Mouse (Mus musculus) forebrain, embryonic 11.5 days (tissue): ENCODE results near the gene Memo1. TPM values are rescaled to one million over a fixed set of nuclear protein-coding genes. Genes with fewer than 3 reads are reported as not detected.
"Not testable (repeated sequence)": the region's sequence is repeated elsewhere in the genome, so short reads cannot be mapped to it uniquely, and the experiment has no call there.

Experiments used
- ATAC-seq: fragments of 200-750 bp; cut with Nextera tagmentation; replicated peaks from 2 replicates; pipeline ENCODE4 v1.8.0; 2017; ENCODE audit warnings: moderate TSS enrichment; ENCODE audit not compliant: low FRiP score
- DNase-seq: peaks from one replicate; pipeline ENCODE4 v3.0.0-alpha.2; 2017; ENCODE audit warnings: low spot score
- H3K27ac ChIP-seq: fragments of 300-500 bp; sonication (generic); 2 replicates; pipeline ENCODE4 v1.5.1; 2014; ENCODE audit warnings: low read depth, low read length
- H3K27me3 ChIP-seq: fragments of 300-500 bp; sonication (generic); 2 replicates; pipeline ENCODE4 v1.6.1; 2014; ENCODE audit warnings: mild to moderate bottlenecking, low read length, mixed read lengths; ENCODE audit not compliant: control insufficient read depth, insufficient read depth
- H3K36me3 ChIP-seq: fragments of 300-500 bp; sonication (generic); 2 replicates; pipeline ENCODE4 v1.6.1; 2014; ENCODE audit warnings: mild to moderate bottlenecking, low read length, moderate library complexity, mixed read lengths; ENCODE audit not compliant: control insufficient read depth, insufficient read depth
- H3K4me1 ChIP-seq: fragments of 300-500 bp; sonication (generic); replicated peaks from 2 replicates; pipeline ENCODE4 v1.6.1; 2014; ENCODE audit warnings: low read length, mixed read lengths; ENCODE audit not compliant: control insufficient read depth, insufficient read depth
- H3K4me2 ChIP-seq: fragments of 300-500 bp; sonication (generic); 2 replicates; pipeline ENCODE4 v1.6.1; 2014; ENCODE audit warnings: low read depth, mild to moderate bottlenecking, low read length, moderate library complexity, mixed read lengths; ENCODE audit not compliant: severe bottlenecking
- H3K4me3 ChIP-seq: fragments of 300-500 bp; sonication (generic); 2 replicates; pipeline ENCODE4 v1.5.1; 2014; ENCODE audit warnings: low read depth, low read length
- H3K9ac ChIP-seq: fragments of 300-500 bp; sonication (generic); 2 replicates; pipeline ENCODE4 v1.6.1; 2014; ENCODE audit warnings: low read length
- H3K9me3 ChIP-seq: fragments of 300-500 bp; sonication (generic); 2 replicates; pipeline ENCODE4 v1.6.1; 2016; ENCODE audit warnings: low read length, mixed read lengths; ENCODE audit not compliant: control insufficient read depth
- whole genome bisulfite sequencing: fragments of 180-500 bp; shearing (Covaris S2); extraction: QIAGEN DNeasy Blood & Tissue Kit; methylation state at CpG from one replicate; pipeline ENCODE4 v1.1.7; 2014; 5-methylcytosine and 5-hydroxymethylcytosine counted together
- polyA plus RNA-seq: library from polyadenylated mRNA; unstranded; fragments of >200 nt; fragmentation: Nextera tagmentation; extraction: Ambion mirVana; gene quantifications from 2 replicates; pipeline ENCODE4 v1.2.1, GENCODE M21; 2014

The Memo1 gene
- 77.9 and 83.7 TPM in 2 replicates for polyA plus RNA-seq

DNA sequence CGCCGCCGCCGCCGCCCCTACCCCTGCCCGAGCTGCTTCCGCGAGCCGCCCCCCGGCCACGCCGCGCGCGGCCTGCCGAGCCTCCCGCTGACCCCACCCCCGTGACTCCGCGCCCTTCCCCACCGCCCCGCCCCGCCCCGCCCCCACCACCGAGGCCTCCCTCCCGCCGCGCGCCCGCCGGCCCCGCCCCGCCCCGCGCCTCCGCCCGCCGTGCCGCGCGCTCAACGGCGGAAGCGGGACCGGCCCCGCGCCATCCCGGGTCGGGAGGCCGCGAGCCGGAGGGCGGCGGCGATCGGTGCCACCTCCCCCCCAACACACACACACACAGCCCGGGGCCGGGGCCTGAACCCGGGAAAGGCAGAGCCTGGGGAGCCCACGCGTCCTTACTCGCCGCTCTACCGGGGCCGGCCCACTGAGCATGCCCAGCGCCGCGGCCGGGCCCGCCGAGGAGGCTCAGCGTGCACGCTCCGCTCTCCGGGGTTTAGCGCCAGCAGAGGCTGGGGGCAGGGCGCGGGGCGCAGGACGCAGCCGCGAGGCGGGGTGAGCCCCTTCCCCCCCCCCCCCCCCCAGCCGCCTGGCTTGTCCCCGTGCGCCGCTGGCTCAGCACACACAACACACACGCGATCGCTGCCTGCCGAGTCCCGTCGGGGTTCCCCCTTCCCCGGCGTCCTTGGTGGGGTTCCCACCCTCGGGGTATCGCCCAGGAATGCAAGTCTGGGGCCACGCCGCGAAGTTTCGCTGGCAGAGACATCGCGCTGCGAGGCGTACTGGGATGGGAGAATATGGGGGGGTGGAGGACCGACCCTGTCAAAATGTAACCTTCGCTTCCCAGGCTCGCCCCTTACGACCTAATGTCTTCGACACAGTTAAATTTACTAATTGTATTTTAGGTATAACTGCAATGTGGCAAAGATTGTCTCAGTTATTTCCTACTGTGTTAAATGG is at the start of gene Memo1:
Memo1 (minus strand) TSS at position 496 of the 945 bp plus-strand sequence.
- Histone ChIP-seq H3K27ac (peak within 1 kb of the TSS; percentile 95), H3K9me3 (no peaks in the 10 kb centered on the region), H3K4me1 (0 out of 2 replicates have a peak, but pooled peaks cover 2% of the 10 kb centered on the region), H3K36me3 (no peaks in the 10 kb centered on the region), H3K4me2 (peak within 1 kb of the TSS; percentile 79), H3K9ac (peak within 1 kb of the TSS; percentile 97), H3K27me3 (no peaks in the 10 kb centered on the region), H3K4me3 (peak within 1 kb of the TSS; percentile 96)
- peak; percentile 90 for ATAC-seq
- peak; percentile 92 for DNase-seq
- WGBS: under 1% methylated on average over 70 of the region's 110 CpGs

DNA sequence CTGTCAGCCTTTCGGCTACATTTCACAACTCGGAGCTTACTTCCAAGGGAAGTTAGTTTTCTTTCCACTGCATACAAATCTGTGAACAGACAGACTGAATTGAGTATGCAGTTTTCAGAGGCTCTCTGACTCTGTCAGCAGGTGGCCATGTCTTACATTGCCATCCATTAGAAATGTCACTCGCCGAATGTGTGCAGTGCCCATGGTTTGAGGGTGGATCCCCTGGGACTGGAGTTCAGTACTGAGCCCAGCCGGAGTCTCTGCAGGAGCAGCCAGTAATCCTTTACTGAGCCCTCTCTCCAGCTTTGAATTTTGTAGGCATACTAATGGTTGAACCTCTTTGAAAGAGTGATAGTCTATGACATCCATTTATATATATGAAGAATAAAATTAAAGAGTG is 45.8 kb upstream of the Memo1 start:
- Histone ChIP-seq H3K27ac (no peak overlapping the region), H3K27me3 (no peaks in the 10 kb centered on the region), H3K4me1 (peaks cover 6% of the 10 kb centered on the region), H3K9me3 (no peaks in the 10 kb centered on the region), H3K36me3 (no peaks in the 10 kb centered on the region; the same call in 1 of the 2 replicates), H3K4me3 (no peak overlapping the region), H3K9ac (no peak overlapping the region), H3K4me2 (peak overlapping the region; percentile 27; the same call in 1 of the 2 replicates)
- ATAC-seq (no peak), DNase-seq (no peak)
- 67% methylated on average over 5 of the region's 5 CpGs for WGBS

DNA sequence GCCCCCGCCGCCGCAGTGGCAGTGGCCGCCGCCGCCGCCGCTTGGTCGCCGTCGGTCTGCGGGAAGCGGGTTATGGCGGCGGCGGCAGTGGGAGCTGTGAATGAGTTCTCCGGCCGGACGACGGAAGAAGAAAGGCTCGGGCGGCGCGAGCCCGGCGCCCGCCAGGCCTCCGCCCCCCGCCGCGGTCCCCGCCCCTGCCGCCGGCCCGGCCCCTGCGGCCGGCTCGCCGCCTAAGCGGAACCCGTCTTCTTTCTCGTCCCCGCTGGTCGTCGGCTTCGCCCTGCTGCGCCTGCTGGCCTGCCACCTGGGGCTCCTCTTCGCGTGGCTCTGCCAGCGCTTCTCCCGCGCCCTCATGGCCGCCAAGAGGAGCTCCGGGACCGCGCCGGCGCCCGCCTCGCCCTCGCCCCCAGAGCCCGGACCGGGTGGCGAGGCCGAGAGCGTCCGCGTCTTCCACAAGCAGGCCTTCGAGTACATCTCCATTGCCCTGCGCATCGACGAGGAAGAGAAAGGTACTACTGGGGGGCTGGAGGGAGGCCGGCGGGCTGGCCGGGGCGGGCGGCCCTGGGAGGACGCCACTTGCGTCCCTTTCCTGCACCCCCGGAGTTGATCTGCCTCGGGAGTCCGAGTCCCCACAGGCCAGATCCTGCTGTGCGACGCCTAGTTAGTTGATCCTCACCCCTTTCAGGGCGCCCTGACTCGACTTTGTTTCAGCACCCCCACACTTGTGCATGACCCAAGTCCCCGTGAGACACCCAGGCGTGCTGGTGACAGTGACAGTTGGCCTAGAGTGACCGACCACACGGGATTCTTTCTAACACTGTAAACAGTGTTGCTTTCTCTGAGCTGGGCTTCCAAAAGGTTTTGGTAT is 43.9 kb upstream of the Memo1 start, which contains the start of gene Spast:
Spast (plus strand) TSS at position 51 of the 868 bp plus-strand sequence.
- ATAC-seq (peak; percentile 79), DNase-seq (peak; percentile 84)
- Histone ChIP-seq H3K9ac (peak within 1 kb of the TSS; percentile 74), H3K27ac (peak within 1 kb of the TSS; percentile 87), H3K4me1 (peaks cover 6% of the 10 kb centered on the region), H3K9me3 (no peaks in the 10 kb centered on the region), H3K27me3 (no peaks in the 10 kb centered on the region), H3K4me2 (peak within 1 kb of the TSS; percentile 77), H3K4me3 (peak within 1 kb of the TSS; percentile 70), H3K36me3 (no peaks in the 10 kb centered on the region)
- under 1% methylated on average over 73 of the region's 90 CpGs for WGBS

DNA sequence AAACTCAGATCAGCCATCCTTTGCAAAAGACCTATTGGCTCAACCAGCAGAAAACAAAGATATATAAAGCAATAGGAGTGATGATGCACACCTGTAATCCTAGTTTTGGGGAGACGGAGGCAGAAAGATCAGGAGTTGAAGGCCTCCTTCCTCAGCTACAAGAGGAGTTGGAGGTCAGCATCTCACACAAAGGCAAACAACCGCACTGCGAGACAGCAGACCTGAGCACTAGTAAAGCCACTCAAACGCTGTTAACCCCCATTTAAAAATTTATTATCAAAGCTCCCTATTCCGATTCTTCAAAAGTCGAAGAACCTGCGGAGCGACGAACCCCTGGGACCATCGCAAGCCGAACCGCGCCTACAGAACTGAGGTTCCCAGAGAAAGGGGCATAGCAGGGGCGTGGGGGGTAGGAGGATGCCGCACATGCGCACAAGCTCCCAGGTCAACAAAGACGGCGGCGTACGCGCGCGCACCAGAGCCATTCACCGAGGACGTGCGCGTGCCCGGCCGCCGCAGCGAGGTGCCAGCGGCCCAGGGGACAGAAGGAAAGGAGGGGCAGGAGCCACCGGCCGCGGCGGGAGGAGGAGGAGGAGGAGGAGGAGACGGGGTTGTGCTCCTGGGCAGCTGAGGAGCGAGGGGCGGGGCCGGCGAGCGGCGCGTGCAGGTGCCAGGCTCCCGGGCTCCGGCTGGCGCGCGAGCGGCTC is 43.1 kb upstream of the Memo1 start:
- DNase-seq (peak; percentile 99), ATAC-seq (peak; percentile 96)
- Histone ChIP-seq H3K9ac (peak overlapping the region; percentile 74), H3K36me3 (no peaks in the 10 kb centered on the region), H3K4me3 (peak overlapping the region; percentile 70), H3K9me3 (no peaks in the 10 kb centered on the region), H3K4me2 (peak overlapping the region; percentile 77), H3K4me1 (peaks cover 6% of the 10 kb centered on the region), H3K27ac (peak overlapping the region; percentile 87), H3K27me3 (no peaks in the 10 kb centered on the region)
- 0% methylated on average over 37 of the region's 50 CpGs for WGBS

DNA sequence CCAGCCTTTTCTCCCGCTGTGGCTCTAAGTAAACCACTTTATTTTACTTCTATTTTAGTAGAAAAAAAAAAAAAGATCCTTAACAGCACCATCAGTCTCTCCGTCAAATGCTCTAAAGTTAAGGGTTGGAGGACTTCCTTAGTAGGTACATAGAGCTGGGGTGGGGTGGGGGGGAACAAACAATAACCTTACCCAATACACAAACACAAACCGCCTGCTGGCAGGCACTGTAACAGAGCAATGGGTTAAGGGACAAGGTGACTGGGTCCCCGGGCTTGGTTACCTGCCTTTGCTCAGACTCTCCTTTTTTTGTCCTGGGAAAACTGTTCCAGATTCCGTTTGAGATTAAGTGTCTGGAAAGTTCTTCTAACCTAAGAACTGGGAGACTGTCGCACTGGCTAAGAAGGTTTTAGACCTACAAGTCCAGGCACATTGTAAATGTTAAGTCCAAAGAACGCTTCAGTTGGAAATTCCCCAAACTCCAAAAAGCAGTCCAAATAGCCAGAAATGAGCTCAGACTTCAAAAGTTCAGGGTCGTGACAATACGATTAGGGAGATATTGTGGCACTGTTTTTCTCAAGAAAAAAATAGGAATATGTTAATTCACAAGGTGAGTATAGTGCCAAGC is 35.8 kb upstream of the Memo1 start:
- H3K4me3 ChIP-seq: no peak overlapping the region
- ATAC-seq: no peak
- 84% methylated on average over 9 of the region's 9 CpGs for WGBS

DNA sequence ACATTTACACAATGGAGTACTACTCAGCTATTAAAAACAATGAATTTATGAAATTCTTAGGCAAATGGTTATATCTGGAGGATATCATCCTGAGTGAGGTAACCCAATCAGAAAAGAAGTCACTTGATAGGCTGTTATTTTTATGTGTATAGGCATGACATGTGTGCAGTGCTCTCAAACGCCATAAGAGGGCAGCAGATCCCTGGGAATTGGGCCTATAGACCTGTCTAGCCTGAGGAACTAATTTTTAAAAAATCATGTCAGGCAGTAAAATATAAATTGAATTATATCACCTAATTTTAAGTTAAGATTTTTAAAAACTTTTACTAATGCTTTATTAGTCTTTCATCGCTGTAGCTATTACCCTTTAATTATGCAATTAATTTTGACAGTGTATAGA is 32.8 kb upstream of the Memo1 start:
- not testable (repeated sequence) for H3K36me3 ChIP-seq, H3K9ac ChIP-seq, H3K4me1 ChIP-seq, ATAC-seq, H3K4me3 ChIP-seq, H3K27me3 ChIP-seq, H3K27ac ChIP-seq, H3K9me3 ChIP-seq, H3K4me2 ChIP-seq
- 42% methylated on average over 2 of the region's 2 CpGs for WGBS
- DNase-seq: peak; percentile 62

More for the DNA sequence above, 35.8 kb upstream of the Memo1 start:
- no peaks in the 10 kb centered on the region for H3K27me3 ChIP-seq
- no peak overlapping the region for H3K27ac ChIP-seq
- H3K36me3 ChIP-seq: no peaks in the 10 kb centered on the region
- H3K4me2 ChIP-seq: no peak overlapping the region
- H3K4me1 ChIP-seq: no peaks in the 10 kb centered on the region
- no peaks in the 10 kb centered on the region for H3K9me3 ChIP-seq
- DNase-seq: no peak
- H3K9ac ChIP-seq: no peak overlapping the region

DNA sequence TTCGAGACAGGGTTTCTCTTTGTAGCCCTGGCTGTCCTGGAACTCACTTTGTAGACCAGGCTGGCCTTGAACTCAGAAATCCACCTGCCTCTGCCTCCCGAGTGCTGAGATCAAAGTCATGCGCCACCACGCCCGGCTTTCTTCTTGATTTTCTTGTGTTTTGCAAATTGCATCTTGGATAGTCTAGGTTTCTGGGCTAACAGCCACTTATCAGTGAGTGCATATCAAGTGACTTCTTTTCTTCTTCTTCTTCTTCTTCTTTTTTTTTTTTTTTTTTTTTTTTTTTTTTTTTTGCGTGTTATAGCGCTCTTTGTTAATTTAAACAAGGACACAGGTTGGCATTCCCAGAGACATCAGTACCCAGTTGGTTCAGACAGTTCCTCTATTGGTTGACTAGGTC is 31.9 kb upstream of the Memo1 start:
- not testable (repeated sequence) for H3K27ac ChIP-seq, H3K36me3 ChIP-seq, H3K4me2 ChIP-seq, H3K27me3 ChIP-seq, H3K9ac ChIP-seq, DNase-seq, ATAC-seq, H3K9me3 ChIP-seq, H3K4me3 ChIP-seq, H3K4me1 ChIP-seq
- 86% methylated on average over 7 of the region's 7 CpGs for WGBS
